Comparison of ENCODE assay signal across 11 mouse cellular contexts in the genomic region with DNA sequence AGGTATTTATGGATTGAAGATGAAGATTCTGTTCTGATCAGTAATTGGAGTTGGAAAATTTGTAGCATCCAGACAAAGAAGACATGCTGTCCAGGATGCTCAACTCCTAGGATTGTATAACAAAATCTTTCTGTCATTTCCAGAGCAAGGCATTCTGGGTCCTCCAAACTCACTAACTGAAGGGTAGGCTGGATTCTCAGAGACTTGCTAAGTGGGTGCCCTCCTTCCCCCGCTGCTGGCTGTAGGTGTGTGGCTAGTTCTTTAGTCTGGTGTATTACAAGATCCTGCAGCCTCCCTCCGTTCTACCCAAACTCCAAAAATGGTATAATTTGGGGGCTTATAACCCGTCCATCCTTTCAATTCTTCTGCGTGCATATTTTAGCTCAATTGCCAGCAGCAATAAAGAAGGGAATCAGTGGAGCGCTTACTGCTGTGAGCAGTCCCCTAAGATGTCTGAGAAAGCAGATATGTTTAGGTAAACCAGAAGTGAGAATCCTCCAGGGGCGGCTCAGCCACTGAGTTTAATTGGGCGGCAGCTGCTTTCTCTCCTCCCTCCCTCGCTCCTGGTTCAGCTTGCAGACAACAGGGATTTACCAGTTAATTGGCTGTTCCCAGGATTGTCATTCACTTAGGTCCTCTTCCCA.
DNase-seq lines count a peak whose midpoint lies in the region; ATAC-seq and TF ChIP-seq lines count a peak whose summit lies in the region.
"Had no signal": no experiment of that assay in that cellular context is flagged by ENCODE, and none has a peak within 500 bp of the region (broad histone marks: within the 10 kb centered on the region; RNA-seq: fewer than 3 reads in every experiment).

No protein-coding gene starts in this region.

- no peaks in the 10 kb centered on the region for H3K36me3 ChIP-seq in lung, embryonic 16.5 days (ENCODE audit: control insufficient read depth, insufficient read depth, low read length)
- no peaks in the 10 kb centered on the region for H3K36me3 ChIP-seq in forebrain, embryonic 15.5 days
- H3K36me3 ChIP-seq in midbrain, embryonic 10.5 days: no peaks in the 10 kb centered on the region
- H3K36me3 ChIP-seq in stomach, postnatal 0 days (ENCODE audit: control insufficient read depth, insufficient read depth, low read length): no peaks in the 10 kb centered on the region

- intact Hi-C loops in heart, postnatal 10 days (cut with DNase I): no loop called here

- peak overlapping the region; percentile 87 for H3K27ac ChIP-seq in lung, embryonic 16.5 days (ENCODE audit: low read length)
- peak overlapping the region; percentile 10; the same call in 1 of the 2 replicates for H3K27ac ChIP-seq in forebrain, embryonic 15.5 days (replicated peaks)
- H3K27ac ChIP-seq in midbrain, embryonic 10.5 days (replicated peaks): peak overlapping the region; percentile 23; the same call in 1 of the 2 replicates
- H3K27ac ChIP-seq in stomach, postnatal 0 days (replicated peaks): peak overlapping the region; percentile 74

- no peak for DNase-seq in lung, postnatal 4 days
- no peak for DNase-seq in midbrain, embryonic 10.5 days (ENCODE audit: low spot score)
- DNase-seq in stomach, postnatal 0 days (ENCODE audit: low spot score): no peak
- no peak for DNase-seq in liver
- no peak for DNase-seq in heart, postnatal 10 days
- DNase-seq: thymus, postnatal 36 days had no signal

- WGBS in lung, embryonic 16.5 days: 46% methylated on average over 8 of the region's 8 CpGs
- 5% methylated on average over 8 of the region's 8 CpGs for WGBS in forebrain, embryonic 15.5 days
- WGBS in midbrain, embryonic 10.5 days: 30% methylated on average over 8 of the region's 8 CpGs
- 39% methylated on average over 8 of the region's 8 CpGs for WGBS in stomach, postnatal 0 days

- peaks cover 17% of the 10 kb centered on the region for H3K4me1 ChIP-seq in lung, embryonic 16.5 days (replicated peaks; ENCODE audit: control insufficient read depth, insufficient read depth, low read length)
- H3K4me1 ChIP-seq in forebrain, embryonic 15.5 days: peaks cover 18% of the 10 kb centered on the region
- H3K4me1 ChIP-seq in midbrain, embryonic 10.5 days: peaks cover 21% of the 10 kb centered on the region
- H3K4me1 ChIP-seq in stomach, postnatal 0 days (replicated peaks; ENCODE audit: control insufficient read depth, insufficient read depth): peaks cover 11% of the 10 kb centered on the region; the same call in 1 of the 2 replicates
- H3K4me1 ChIP-seq: megakaryocyte, embryonic 14.5 days had no signal

- H3K27me3 ChIP-seq in lung, embryonic 16.5 days (ENCODE audit: control insufficient read depth, insufficient read depth, low read depth, low read length): no peaks in the 10 kb centered on the region
- H3K27me3 ChIP-seq in forebrain, embryonic 15.5 days: no peaks in the 10 kb centered on the region
- H3K27me3 ChIP-seq in midbrain, embryonic 10.5 days (ENCODE audit: low read depth, poor library complexity, severe bottlenecking): peaks cover 8% of the 10 kb centered on the region; the same call in 1 of the 2 replicates
- H3K27me3 ChIP-seq in stomach, postnatal 0 days (ENCODE audit: control insufficient read depth, insufficient read depth, low read length): no peaks in the 10 kb centered on the region
- H3K27me3 ChIP-seq: megakaryocyte, embryonic 14.5 days had no signal

- TF ChIP-seq EP300 in stomach, postnatal 0 days (optimal IDR thresholded peaks at IDR 0.05): no peak

- no peak for TF ChIP-seq CTCF in stomach, postnatal 0 days (IDR thresholded peaks at IDR 0.05; ENCODE audit: low read depth)

- H3K9me3 ChIP-seq in lung, embryonic 16.5 days (ENCODE audit: control insufficient read depth, low read length): no peaks in the 10 kb centered on the region
- no peaks in the 10 kb centered on the region for H3K9me3 ChIP-seq in forebrain, embryonic 15.5 days
- H3K9me3 ChIP-seq in midbrain, embryonic 10.5 days (replicated peaks): no peaks in the 10 kb centered on the region
- no peaks in the 10 kb centered on the region for H3K9me3 ChIP-seq in stomach, postnatal 0 days (ENCODE audit: control insufficient read depth, low read length)
- H3K9me3 ChIP-seq: megakaryocyte, embryonic 14.5 days had no signal

- peak overlapping the region; percentile 12; the same call in 1 of the 2 replicates for H3K4me2 ChIP-seq in lung, embryonic 16.5 days (ENCODE audit: low read depth, low read length)
- no peak overlapping the region for H3K4me2 ChIP-seq in forebrain, embryonic 15.5 days (replicated peaks)
- no peak overlapping the region for H3K4me2 ChIP-seq in stomach, postnatal 0 days (replicated peaks; ENCODE audit: low read depth)
- H3K4me2 ChIP-seq: liver, embryonic 11.5 days had no signal

- H3K9ac ChIP-seq in lung, embryonic 16.5 days (ENCODE audit: low read length): no peak overlapping the region
- H3K9ac ChIP-seq in forebrain, embryonic 15.5 days (replicated peaks): no peak overlapping the region
- H3K9ac ChIP-seq in stomach, postnatal 0 days (ENCODE audit: low read length): no peak overlapping the region

- no peak for ATAC-seq in lung, embryonic 16.5 days (ENCODE audit: low read depth)
- ATAC-seq in forebrain, embryonic 15.5 days (replicated peaks): peak; percentile 32; the same call in 1 of the 2 replicates
- ATAC-seq in stomach, postnatal 0 days (ENCODE audit: low FRiP score, low TSS enrichment): no peak
- ATAC-seq: intestine, postnatal 0 days had no signal

- H3K4me3 ChIP-seq in lung, embryonic 16.5 days (ENCODE audit: low read length): no peak overlapping the region
- H3K4me3 ChIP-seq in forebrain, embryonic 15.5 days: no peak overlapping the region
- no peak overlapping the region for H3K4me3 ChIP-seq in midbrain, embryonic 10.5 days
- no peak overlapping the region for H3K4me3 ChIP-seq in stomach, postnatal 0 days (ENCODE audit: low read depth, low read length)
- H3K4me3 ChIP-seq: megakaryocyte, embryonic 14.5 days had no signal

Comparison
In these comparisons a context has a peak if more than half of its experiments do, and no peak if none do; other contexts are left out.
1. H3K27ac ChIP-seq: peak in every context shown above with its lines; median percentile 87 in lung, embryonic 16.5 days; 74 in stomach, postnatal 0 days; 23 in midbrain, embryonic 10.5 days; 10 in forebrain, embryonic 15.5 days.